ENCODE assay signal across 8 mouse cellular contexts in the genomic region with DNA sequence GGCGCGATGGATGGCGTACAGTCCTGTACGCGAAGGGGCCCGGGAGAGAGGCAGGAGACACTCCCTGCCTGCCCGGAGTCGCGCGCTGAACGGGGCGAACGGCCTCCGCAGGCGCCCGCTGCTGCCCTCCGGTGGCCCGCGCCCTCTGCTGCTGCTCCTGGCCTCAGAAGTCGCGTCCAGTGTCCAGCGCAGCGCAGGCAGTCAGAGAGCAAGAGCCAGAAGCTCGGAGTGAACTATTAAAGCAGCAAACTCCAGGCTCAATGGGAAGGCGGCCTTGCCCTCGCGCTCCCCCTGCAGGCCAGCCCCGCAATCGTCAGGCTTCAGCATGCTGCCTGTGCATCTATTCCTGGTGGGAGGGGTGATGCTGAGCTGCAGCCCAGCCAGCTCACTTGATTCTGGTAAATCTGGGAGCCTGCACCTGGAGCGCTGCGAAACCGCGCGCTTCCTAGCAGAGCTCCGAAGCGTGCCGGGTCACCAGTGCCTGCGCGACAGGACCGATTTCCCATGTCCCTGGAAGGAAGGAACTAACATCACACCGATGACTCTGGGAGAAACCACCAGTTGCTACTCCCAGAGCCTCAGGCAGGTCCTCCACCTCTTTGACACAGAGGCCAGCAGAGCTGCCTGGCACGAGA. TPM values are rescaled to one million over a fixed set of nuclear protein-coding genes. Genes with fewer than 3 reads are reported as not detected.
DNase-seq lines count a peak whose midpoint lies in the region; ATAC-seq and TF ChIP-seq lines count a peak whose summit lies in the region.
"Not testable (repeated sequence)": the region's sequence is repeated elsewhere in the genome, so short reads cannot be mapped to it uniquely, and the experiment has no call there.
"Had no signal": no experiment of that assay in that cellular context is flagged by ENCODE, and none has a peak within 500 bp of the region (broad histone marks: within the 10 kb centered on the region; RNA-seq: fewer than 3 reads in every experiment).

No protein-coding gene starts in this region.

- peak overlapping the region; percentile 81 for H3K27ac ChIP-seq in bone marrow, adult 2 months (ENCODE audit: control insufficient read depth, insufficient read depth, low read depth, low read length, poor library complexity)
- H3K27ac ChIP-seq in embryonic facial prominence, embryonic 14.5 days (replicated peaks; ENCODE audit: low read depth, low read length) = peak overlapping the region; percentile 52; the same call in 1 of the 2 replicates
- H3K27ac ChIP-seq in heart, adult 2 months; intestine, embryonic 14.5 days (ENCODE audit: low read depth): not testable (repeated sequence)
- peak overlapping the region; percentile 42; the same call in 1 of the 2 replicates for H3K27ac ChIP-seq in limb, embryonic 10.5 days

- 0 out of 2 replicates have a peak, but pooled peaks have one; percentile 30 for TF ChIP-seq EP300 in heart, adult 2 months (IDR thresholded peaks at IDR 0.05; ENCODE audit: insufficient read depth, low read depth, low read length)

- H3K36me3 ChIP-seq in embryonic facial prominence, embryonic 14.5 days (ENCODE audit: control insufficient read depth, insufficient read depth, low read length); heart, adult 2 months (ENCODE audit: control insufficient read depth, insufficient read depth, low read length); intestine, embryonic 14.5 days (ENCODE audit: control insufficient read depth, insufficient read depth, low read length); limb, embryonic 10.5 days: not testable (repeated sequence)

- peak overlapping the region; percentile 53; the same call in 1 of the 2 replicates for H3K9ac ChIP-seq in embryonic facial prominence, embryonic 14.5 days (ENCODE audit: low read depth, low read length)
- not testable (repeated sequence) for H3K9ac ChIP-seq in heart, adult 2 months (ENCODE audit: low read depth, low read length)
- 0 out of 2 replicates have a peak overlapping the region, but pooled peaks have one; percentile 27 for H3K9ac ChIP-seq in intestine, embryonic 14.5 days (ENCODE audit: low read length)

- H3K4me3 ChIP-seq in bone marrow, adult 2 months (replicated peaks; ENCODE audit: control insufficient read depth, low read depth, low read length) = peak overlapping the region; percentile 31
- H3K4me3 ChIP-seq in embryonic facial prominence, embryonic 14.5 days (ENCODE audit: low read depth, low read length) = peak overlapping the region; percentile 35
- H3K4me3 ChIP-seq in heart, adult 2 months = not testable (repeated sequence)
- H3K4me3 ChIP-seq in intestine, embryonic 14.5 days (ENCODE audit: low read depth, low read length) = peak overlapping the region; percentile 32
- peak overlapping the region; percentile 37 for H3K4me3 ChIP-seq in limb, embryonic 10.5 days

- peak; percentile 85 for DNase-seq in embryonic facial prominence, embryonic 14.5 days (ENCODE audit: low spot score)
- DNase-seq in heart, adult 2 months = peak; percentile 72 to 81
- peak; percentile 69 for DNase-seq in intestine, embryonic 14.5 days (ENCODE audit: low spot score)
- peak; percentile 62 for DNase-seq in limb, embryonic 10.5 days (ENCODE audit: low spot score)
- peak; percentile 16 for DNase-seq in retina, adult 2 months (ENCODE audit: low read depth, low spot score)

- not testable (repeated sequence) for H3K79me2 ChIP-seq in heart, adult 2 months (replicated peaks; ENCODE audit: control insufficient read depth, insufficient read depth, low read length)

- not testable (repeated sequence) for H3K4me1 ChIP-seq in bone marrow, adult 2 months (ENCODE audit: control insufficient read depth, insufficient read depth, low read length); embryonic facial prominence, embryonic 14.5 days (ENCODE audit: control insufficient read depth, insufficient read depth, low read length); heart, adult 2 months (ENCODE audit: control insufficient read depth, insufficient read depth, low read length); intestine, embryonic 14.5 days (replicated peaks; ENCODE audit: control insufficient read depth, insufficient read depth, low read length); limb, embryonic 10.5 days

- intact Hi-C loops in heart, adult 2 months (cut with DNase I) = not testable (repeated sequence)

- not testable (repeated sequence) for ATAC-seq in embryonic facial prominence, embryonic 14.5 days (ENCODE audit: low read depth); intestine, embryonic 14.5 days (replicated peaks; ENCODE audit: low FRiP score, low TSS enrichment, low read depth)
- peak; percentile 94 for ATAC-seq in megakaryocyte, adult 5-6 weeks (ENCODE audit: poor library complexity, severe bottlenecking)

- peak; percentile 50; the same call in 1 of the 2 replicates for TF ChIP-seq POLR2A in bone marrow, adult 2 months (IDR thresholded peaks at IDR 0.05; ENCODE audit: borderline replicate concordance, control insufficient read depth, low read depth, low read length)
- peak; percentile 71; the same call in 1 of the 2 replicates for TF ChIP-seq POLR2A in heart, adult 2 months (IDR thresholded peaks at IDR 0.05; ENCODE audit: insufficient read depth, low read depth, low read length)

- TF ChIP-seq CTCF in bone marrow, adult 2 months (IDR thresholded peaks at IDR 0.05; ENCODE audit: control insufficient read depth, insufficient read depth, low read length) = peak; percentile 8; the same call in 1 of the 2 replicates
- peak; percentile 71 for TF ChIP-seq CTCF in heart, adult 2 months (IDR thresholded peaks at IDR 0.05)

- 2% methylated on average over 34 of the region's 42 CpGs for WGBS in bone marrow, adult 2 months
- WGBS in embryonic facial prominence, embryonic 14.5 days = 6% methylated on average over 12 of the region's 42 CpGs
- WGBS in heart, adult 2 months = 4% methylated on average over 40 of the region's 42 CpGs
- WGBS in intestine, embryonic 14.5 days = 3% methylated on average over 28 of the region's 42 CpGs
- WGBS in limb, embryonic 10.5 days = 2% methylated on average over 35 of the region's 42 CpGs

- H3K9me3 ChIP-seq in embryonic facial prominence, embryonic 14.5 days (ENCODE audit: control insufficient read depth, low read length); intestine, embryonic 14.5 days (ENCODE audit: control insufficient read depth, low read length); limb, embryonic 10.5 days (replicated peaks): not testable (repeated sequence)

- peak overlapping the region; percentile 49 for H3K4me2 ChIP-seq in embryonic facial prominence, embryonic 14.5 days (ENCODE audit: low read depth, low read length)
- H3K4me2 ChIP-seq in intestine, embryonic 14.5 days (ENCODE audit: low read length) = peak overlapping the region; percentile 42

- H3K27me3 ChIP-seq in embryonic facial prominence, embryonic 14.5 days (replicated peaks; ENCODE audit: control insufficient read depth, insufficient read depth, low read length); heart, adult 2 months (ENCODE audit: control insufficient read depth, insufficient read depth, low read length); intestine, embryonic 14.5 days (replicated peaks; ENCODE audit: control insufficient read depth, insufficient read depth, low read length); limb, embryonic 10.5 days (ENCODE audit: low read depth, poor library complexity, severe bottlenecking): not testable (repeated sequence)

RNA-seq across cellular contexts. Expression of gene Gm13283, which starts 3.6 kb away (rescaled TPM):
- polyA plus RNA-seq in bone marrow, adult 2 months (2011; ENCODE audit: insufficient read depth, insufficient read length, low replicate concordance, missing spikeins) = not detected in 2 replicates
- polyA plus RNA-seq in embryonic facial prominence, embryonic 14.5 days (2014; fragmentation: Nextera tagmentation; extraction: Ambion mirVana) = 0.17 and 0.28 TPM in 2 replicates
- not detected for total RNA-seq in heart, adult 2 months (2021)
- polyA plus RNA-seq in heart, adult 2 months (2012; rRNA removed) = not detected in 2 replicates
- polyA plus RNA-seq in intestine, embryonic 14.5 days (2014; fragmentation: Nextera tagmentation; extraction: Ambion mirVana) = 0.22 TPM in 1 of 2 replicates, not detected in the other
- 0.40 and 0.54 TPM in 2 replicates for polyA plus RNA-seq in limb, embryonic 10.5 days (2016; fragmentation: Nextera tagmentation; extraction: Ambion mirVana)
- not detected in 2 replicates for total RNA-seq in megakaryocyte, adult 5-6 weeks (2015)
- total RNA-seq in megakaryocyte, adult 5-6 weeks (2017) = 0.18 and 0.20 TPM in 2 replicates
- total RNA-seq: left cerebral cortex, postnatal 10 days had no signal

RNA-seq across cellular contexts. Expression of gene Gm13271, which starts 8.8 kb away (rescaled TPM):
- not detected in 2 replicates for polyA plus RNA-seq in bone marrow, adult 2 months (2011; ENCODE audit: insufficient read depth, insufficient read length, low replicate concordance, missing spikeins)
- not detected in 2 replicates for polyA plus RNA-seq in embryonic facial prominence, embryonic 14.5 days (2014; fragmentation: Nextera tagmentation; extraction: Ambion mirVana)
- not detected for total RNA-seq in heart, adult 2 months (2021)
- polyA plus RNA-seq in heart, adult 2 months (2012; rRNA removed) = not detected in 2 replicates
- not detected in 2 replicates for polyA plus RNA-seq in intestine, embryonic 14.5 days (2014; fragmentation: Nextera tagmentation; extraction: Ambion mirVana)
- 0.33 TPM in 1 of 2 replicates, not detected in the other for polyA plus RNA-seq in limb, embryonic 10.5 days (2016; fragmentation: Nextera tagmentation; extraction: Ambion mirVana)
- total RNA-seq in megakaryocyte, adult 5-6 weeks (2015) = not detected in 2 replicates
- not detected in 2 replicates for total RNA-seq in megakaryocyte, adult 5-6 weeks (2017)
- total RNA-seq: left cerebral cortex, postnatal 10 days had no signal

RNA-seq across cellular contexts. Expression of gene Gm13290, which starts 10.1 kb away (rescaled TPM):
- not detected in 2 replicates for polyA plus RNA-seq in bone marrow, adult 2 months (2011; ENCODE audit: insufficient read depth, insufficient read length, low replicate concordance, missing spikeins)
- polyA plus RNA-seq in embryonic facial prominence, embryonic 14.5 days (2014; fragmentation: Nextera tagmentation; extraction: Ambion mirVana) = 0.48 TPM in 1 of 2 replicates, not detected in the other
- total RNA-seq in heart, adult 2 months (2021) = not detected
- polyA plus RNA-seq in heart, adult 2 months (2012; rRNA removed) = not detected in 2 replicates
- polyA plus RNA-seq in intestine, embryonic 14.5 days (2014; fragmentation: Nextera tagmentation; extraction: Ambion mirVana) = not detected in 2 replicates
- polyA plus RNA-seq in limb, embryonic 10.5 days (2016; fragmentation: Nextera tagmentation; extraction: Ambion mirVana) = 0.74 and 0.94 TPM in 2 replicates
- not detected in 2 replicates for total RNA-seq in megakaryocyte, adult 5-6 weeks (2015)
- total RNA-seq in megakaryocyte, adult 5-6 weeks (2017) = not detected in 2 replicates
- total RNA-seq: left cerebral cortex, postnatal 10 days had no signal

RNA-seq across cellular contexts. Expression of gene Gm13289, which starts 13.2 kb away (rescaled TPM):
- polyA plus RNA-seq in bone marrow, adult 2 months (2011; ENCODE audit: insufficient read depth, insufficient read length, low replicate concordance, missing spikeins) = not detected in 2 replicates
- polyA plus RNA-seq in embryonic facial prominence, embryonic 14.5 days (2014; fragmentation: Nextera tagmentation; extraction: Ambion mirVana) = not detected in 2 replicates
- not detected for total RNA-seq in heart, adult 2 months (2021)
- not detected in 2 replicates for polyA plus RNA-seq in heart, adult 2 months (2012; rRNA removed)
- not detected in 2 replicates for polyA plus RNA-seq in intestine, embryonic 14.5 days (2014; fragmentation: Nextera tagmentation; extraction: Ambion mirVana)
- not detected in 2 replicates for polyA plus RNA-seq in limb, embryonic 10.5 days (2016; fragmentation: Nextera tagmentation; extraction: Ambion mirVana)
- total RNA-seq in megakaryocyte, adult 5-6 weeks (2015) = not detected in 2 replicates
- not detected in 2 replicates for total RNA-seq in megakaryocyte, adult 5-6 weeks (2017)
- total RNA-seq: left cerebral cortex, postnatal 10 days had no signal

RNA-seq across cellular contexts. Expression of gene Gm13272, which starts 16.1 kb away (rescaled TPM):
- polyA plus RNA-seq in bone marrow, adult 2 months (2011; ENCODE audit: insufficient read depth, insufficient read length, low replicate concordance, missing spikeins) = not detected in 2 replicates
- polyA plus RNA-seq in embryonic facial prominence, embryonic 14.5 days (2014; fragmentation: Nextera tagmentation; extraction: Ambion mirVana) = not detected in 2 replicates
- total RNA-seq in heart, adult 2 months (2021) = not detected
- polyA plus RNA-seq in heart, adult 2 months (2012; rRNA removed) = not detected in 2 replicates
- polyA plus RNA-seq in intestine, embryonic 14.5 days (2014; fragmentation: Nextera tagmentation; extraction: Ambion mirVana) = 0.23 TPM in 1 of 2 replicates, not detected in the other
- polyA plus RNA-seq in limb, embryonic 10.5 days (2016; fragmentation: Nextera tagmentation; extraction: Ambion mirVana) = not detected in 2 replicates
- total RNA-seq in megakaryocyte, adult 5-6 weeks (2015) = not detected in 2 replicates
- total RNA-seq in megakaryocyte, adult 5-6 weeks (2017) = not detected in 2 replicates
- total RNA-seq: left cerebral cortex, postnatal 10 days had no signal

Comparison
In these comparisons a context has a peak if more than half of its experiments do, and no peak if none do; other contexts are left out.
1. DNase-seq: peak in every context shown above with its lines; median percentile 85 in embryonic facial prominence, embryonic 14.5 days; 76 in heart, adult 2 months; 69 in intestine, embryonic 14.5 days; 62 in limb, embryonic 10.5 days; 16 in retina, adult 2 months.